Mouse (Mus musculus) thymus, adult 2 months (tissue): Measurements from ENCODE around the gene C530008M17Rik.

Source experiments
- CTCF ChIP-seq: fragments of 200-500 bp; IDR thresholded peaks from 2 replicates; pipeline ENCODE4 v1.5.1; 2012; ENCODE audit warnings: mild to moderate bottlenecking, control low read depth, low read length, moderate library complexity, borderline replicate concordance; ENCODE audit not compliant: control insufficient read depth, poor library complexity, insufficient read depth; ENCODE audit errors: extremely low read depth
- POLR2A ChIP-seq: fragments of 200-500 bp; IDR thresholded peaks from 2 replicates; pipeline ENCODE4 v1.6.1; 2012; ENCODE audit warnings: mild to moderate bottlenecking, low read length, control low read depth, moderate library complexity; ENCODE audit not compliant: control insufficient read depth, poor library complexity, insufficient read depth; ENCODE audit errors: extremely low read depth

- TF ChIP-seq POLR2A (no peak), CTCF (no peak)
Observed at GRCm38 (mm10) chr5:76752351-76752750, 96.0 kb downstream of the C530008M17Rik start.
